Mouse (Mus musculus): ENCODE results near the gene Nek6. TPM values are rescaled to one million over a fixed set of nuclear protein-coding genes. Genes with fewer than 3 reads are reported as not detected.

Gene Nek6
- polyA plus RNA-seq, 1 experiment from 2014 or later, result 181 TPM

DNA sequence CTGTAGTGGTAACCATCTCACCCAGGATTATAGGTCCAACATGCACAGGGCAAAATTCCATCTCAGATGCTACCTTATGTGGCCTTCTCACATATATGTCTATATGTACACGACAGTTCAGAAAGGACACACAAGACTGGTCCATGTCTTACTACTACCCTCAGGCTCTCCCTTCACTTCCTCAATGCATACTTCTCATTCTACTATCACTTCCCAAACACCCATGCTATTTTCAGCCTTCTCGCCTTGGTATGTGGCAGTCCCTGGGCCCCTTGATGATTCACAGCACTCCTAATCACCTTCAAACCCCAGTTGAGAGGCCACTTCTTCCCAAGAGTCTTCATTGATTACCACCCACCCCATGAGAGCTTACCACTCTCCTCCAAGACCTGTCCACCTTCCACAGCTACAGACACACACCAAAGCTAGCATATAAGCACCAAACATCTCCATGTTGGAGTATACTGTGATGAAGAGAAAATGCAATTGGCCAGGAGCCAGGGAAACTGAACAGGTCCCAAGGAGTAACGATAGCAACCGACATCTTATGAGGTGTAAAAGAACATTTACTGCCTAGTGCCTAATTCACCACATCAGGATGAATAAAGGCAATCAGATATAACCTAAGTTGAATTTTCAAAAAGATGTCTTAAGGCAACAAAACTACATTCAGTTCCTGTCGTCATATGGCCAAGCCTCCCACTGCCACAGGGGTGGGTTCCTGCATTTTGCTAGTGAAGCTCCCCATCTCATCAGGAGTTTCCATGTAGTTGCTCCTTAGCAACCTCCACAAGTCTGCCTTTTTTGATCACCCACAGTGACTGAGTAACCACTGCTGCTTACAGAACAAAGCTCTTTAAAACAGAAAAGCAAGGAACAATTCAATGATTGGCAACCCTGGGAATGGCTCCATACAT lies 105.8 kb downstream of the Nek6 start:
- Histone ChIP-seq H3K36me3 (peaks cover 47% of the 10 kb centered on the region), H3K4me2 (replicated peaks) (no peak overlapping the region), H3K4me1 (no peaks in the 10 kb centered on the region), H3K9ac (no peak overlapping the region), H3K27me3 (no peaks in the 10 kb centered on the region), H3K9me3 (no peaks in the 10 kb centered on the region), H3K27ac (no peak overlapping the region), H3K4me3 (no peak overlapping the region)
- no peak for ATAC-seq (ENCODE audit: low FRiP score, low read depth)
- 79% methylated on average over 5 of the region's 5 CpGs for whole genome bisulfite sequencing

DNA sequence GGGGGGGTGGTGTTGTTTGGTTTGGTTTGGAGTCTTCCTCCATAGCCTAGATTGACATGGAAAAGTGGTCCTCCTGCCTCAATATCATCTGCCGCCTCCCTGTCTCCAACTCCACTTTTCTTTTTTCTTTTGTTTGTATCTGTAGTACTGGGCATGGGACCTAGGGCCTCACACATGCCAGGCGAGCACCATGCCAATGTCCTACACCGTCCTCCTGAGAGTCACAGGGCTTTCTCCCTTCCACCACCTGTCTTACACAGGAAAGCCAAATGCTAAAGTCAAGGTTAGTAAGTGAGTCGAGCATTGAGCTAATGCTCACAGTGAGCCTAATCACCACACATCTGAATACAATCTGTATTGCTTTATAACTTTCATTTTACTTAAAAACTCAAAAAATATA lies 108.3 kb downstream of the Nek6 start:
- 90% methylated on average over 4 of the region's 4 CpGs for WGBS

DNA sequence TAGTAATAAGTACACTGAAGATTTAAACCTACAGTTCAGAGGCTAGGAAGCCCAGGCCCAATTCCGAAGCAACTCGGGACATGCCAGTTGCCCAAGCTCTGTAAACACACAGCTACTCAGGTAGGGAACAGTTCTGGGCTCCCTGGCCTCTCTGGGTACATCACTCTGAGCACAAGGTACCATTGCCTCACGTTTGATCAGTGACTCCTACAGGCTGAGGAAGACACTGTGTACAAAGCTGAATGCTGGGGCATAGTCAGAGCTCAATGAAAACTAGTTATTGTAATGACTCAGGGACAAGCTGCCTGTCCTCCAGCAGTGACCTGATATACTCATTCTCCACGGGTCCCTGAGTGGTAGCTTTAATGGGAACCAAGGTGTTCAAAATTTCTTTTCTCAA lies 109.6 kb downstream of the Nek6 start:
- WGBS, result 87% methylated on average over 4 of the region's 4 CpGs
- peaks cover 50% of the 10 kb centered on the region for H3K36me3 ChIP-seq

More for the DNA sequence above, 108.3 kb downstream of the Nek6 start:
- H3K9me3 ChIP-seq, result no peaks in the 10 kb centered on the region
- H3K4me3 ChIP-seq, result no peak overlapping the region
- H3K4me2 ChIP-seq (replicated peaks), result no peak overlapping the region
- ATAC-seq (ENCODE audit: low FRiP score, low read depth), result no peak
- H3K36me3 ChIP-seq, result peaks cover 39% of the 10 kb centered on the region
- no peaks in the 10 kb centered on the region for H3K27me3 ChIP-seq
- H3K9ac ChIP-seq, result no peak overlapping the region
- no peak overlapping the region for H3K27ac ChIP-seq
- 0 out of 2 replicates have a peak, but pooled peaks cover 6% of the 10 kb centered on the region for H3K4me1 ChIP-seq

DNA sequence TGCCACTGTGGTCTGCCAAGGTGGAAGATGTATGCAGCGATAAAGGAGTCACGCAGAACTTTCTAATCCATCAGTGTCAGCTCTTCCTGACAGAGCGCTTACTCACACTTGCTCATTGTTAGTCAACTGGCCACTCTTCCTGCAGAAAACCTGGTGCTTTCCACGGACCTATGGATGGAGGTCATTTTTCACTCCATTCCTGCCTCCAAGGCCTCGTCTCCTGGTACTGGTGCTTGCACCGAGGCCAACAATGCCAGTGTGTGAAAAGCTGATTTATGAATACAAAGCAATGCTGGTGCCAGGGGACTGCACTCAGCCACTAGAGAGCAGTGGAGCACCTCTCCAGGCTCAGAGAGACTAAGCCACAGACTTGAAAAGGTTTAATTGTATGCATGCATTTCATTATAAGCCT lies 110.2 kb downstream of the Nek6 start:
- ATAC-seq (ENCODE audit: low FRiP score, low read depth), result no peak
- Histone ChIP-seq H3K27me3 (no peaks in the 10 kb centered on the region), H3K4me3 (no peak overlapping the region), H3K4me1 (0 out of 2 replicates have a peak, but pooled peaks cover 6% of the 10 kb centered on the region), H3K4me2 (replicated peaks) (no peak overlapping the region), H3K27ac (no peak overlapping the region), H3K9me3 (no peaks in the 10 kb centered on the region), H3K36me3 (peaks cover 56% of the 10 kb centered on the region), H3K9ac (no peak overlapping the region)
- WGBS, result 77% methylated on average over 6 of the region's 6 CpGs

More for the DNA sequence above, 109.6 kb downstream of the Nek6 start:
- Histone ChIP-seq H3K4me3 (no peak overlapping the region), H3K4me2 (replicated peaks) (no peak overlapping the region), H3K27ac (no peak overlapping the region), H3K9me3 (no peaks in the 10 kb centered on the region), H3K27me3 (no peaks in the 10 kb centered on the region), H3K4me1 (0 out of 2 replicates have a peak, but pooled peaks cover 6% of the 10 kb centered on the region), H3K9ac (no peak overlapping the region)
- no peak for ATAC-seq (ENCODE audit: low FRiP score, low read depth)

DNA sequence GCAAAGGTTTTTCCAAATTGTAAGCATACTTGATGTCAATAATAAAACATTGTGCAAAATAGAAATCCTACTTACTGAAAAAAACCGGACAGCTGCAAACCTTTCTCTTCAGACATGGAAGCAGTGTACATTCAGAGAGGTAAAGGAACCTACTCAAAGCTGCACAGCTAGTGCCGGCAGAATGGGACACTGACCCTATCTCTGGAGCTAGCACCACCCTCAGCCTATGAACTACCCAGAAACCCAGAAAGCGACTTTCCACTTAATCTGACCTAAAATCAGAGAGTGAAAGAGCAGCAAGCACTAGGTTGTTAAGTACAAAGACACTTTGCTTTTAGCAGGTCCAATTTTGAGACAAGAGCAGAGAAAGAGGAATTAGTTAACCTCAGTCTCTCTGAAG lies 112.0 kb downstream of the Nek6 start:
- ATAC-seq (ENCODE audit: low FRiP score, low read depth), result no peak
- H3K27ac ChIP-seq, result no peak overlapping the region
- peaks cover 54% of the 10 kb centered on the region for H3K36me3 ChIP-seq
- H3K4me1 ChIP-seq, result 0 out of 2 replicates have a peak, but pooled peaks cover 6% of the 10 kb centered on the region
- H3K9ac ChIP-seq, result no peak overlapping the region
- H3K4me3 ChIP-seq, result no peak overlapping the region
- H3K4me2 ChIP-seq (replicated peaks), result no peak overlapping the region
- H3K9me3 ChIP-seq, result no peaks in the 10 kb centered on the region
- H3K27me3 ChIP-seq, result no peaks in the 10 kb centered on the region
- 87% methylated on average over 3 of the region's 3 CpGs for WGBS

- 86% methylated on average over 8 of the region's 8 CpGs for WGBS
- Histone ChIP-seq H3K9ac (no peak overlapping the region), H3K36me3 (peaks cover 58% of the 10 kb centered on the region), H3K27me3 (no peaks in the 10 kb centered on the region), H3K9me3 (no peaks in the 10 kb centered on the region), H3K4me1 (0 out of 2 replicates have a peak, but pooled peaks cover 6% of the 10 kb centered on the region), H3K4me2 (replicated peaks) (no peak overlapping the region), H3K4me3 (no peak overlapping the region), H3K27ac (no peak overlapping the region)
- no peak for ATAC-seq (ENCODE audit: low FRiP score, low read depth)
These were observed 112.6 kb downstream of the Nek6 start for GRCm38 (mm10) chr2:38623821-38624590.

DNA sequence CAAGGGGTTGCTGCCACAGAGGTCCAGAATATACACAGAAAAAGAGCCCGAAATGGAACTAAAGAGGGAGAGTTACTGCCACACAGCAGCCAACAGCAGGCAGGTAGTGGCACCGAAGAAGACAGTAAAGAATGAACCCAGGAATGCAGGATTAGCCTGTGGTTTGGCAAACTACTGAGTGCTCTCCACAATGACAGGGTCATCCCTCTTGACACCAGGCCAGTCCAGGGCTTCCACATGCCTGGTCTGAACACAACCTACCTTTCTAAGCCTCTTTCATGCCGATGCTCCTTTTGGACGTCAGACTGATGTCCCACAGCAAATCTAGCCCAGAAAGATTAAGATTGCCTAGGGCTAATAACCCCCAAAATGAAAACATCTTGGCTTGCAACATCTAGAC lies 117.4 kb downstream of the Nek6 start:
- Histone ChIP-seq H3K36me3 (peaks cover 79% of the 10 kb centered on the region), H3K4me3 (no peak overlapping the region), H3K4me2 (replicated peaks) (no peak overlapping the region), H3K4me1 (0 out of 2 replicates have a peak, but pooled peaks cover 6% of the 10 kb centered on the region), H3K27ac (no peak overlapping the region), H3K9ac (no peak overlapping the region), H3K27me3 (no peaks in the 10 kb centered on the region), H3K9me3 (no peaks in the 10 kb centered on the region)
- 92% methylated on average over 4 of the region's 4 CpGs for WGBS
- ATAC-seq (ENCODE audit: low FRiP score, low read depth), result no peak

GRCm38 (mm10) chr2:38629451-38629850 lies 118.0 kb downstream of the Nek6 start:
- Histone ChIP-seq H3K4me2 (replicated peaks) (no peak overlapping the region), H3K27ac (no peak overlapping the region), H3K4me3 (no peak overlapping the region), H3K9me3 (no peaks in the 10 kb centered on the region), H3K27me3 (no peaks in the 10 kb centered on the region), H3K36me3 (peaks cover 85% of the 10 kb centered on the region), H3K9ac (no peak overlapping the region), H3K4me1 (0 out of 2 replicates have a peak, but pooled peaks cover under 1% of the 10 kb centered on the region)
- no peak for ATAC-seq (ENCODE audit: low FRiP score, low read depth)
- 89% methylated on average over 3 of the region's 3 CpGs for WGBS

DNA sequence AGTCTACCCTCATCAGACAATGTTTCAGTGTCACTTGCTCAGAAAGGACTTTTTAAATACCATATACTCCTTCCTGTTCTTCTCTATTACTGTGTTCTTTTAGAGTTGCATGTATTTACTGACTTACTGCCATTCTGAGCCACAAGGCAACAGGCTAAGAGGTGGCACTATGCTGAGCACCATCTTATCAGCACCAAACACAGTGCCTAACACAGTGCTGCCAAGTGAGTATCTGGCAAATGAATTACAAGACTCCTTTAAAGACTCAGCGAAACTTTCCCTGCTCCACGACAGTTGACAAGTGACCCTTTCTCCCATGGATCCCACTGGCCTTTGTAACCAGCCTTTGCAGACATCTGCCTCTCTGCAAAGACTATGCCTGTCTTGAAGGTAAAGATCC lies 119.1 kb downstream of the Nek6 start:
- Histone ChIP-seq H3K27me3 (no peaks in the 10 kb centered on the region), H3K36me3 (peaks cover 90% of the 10 kb centered on the region), H3K4me3 (no peak overlapping the region), H3K9ac (no peak overlapping the region), H3K9me3 (no peaks in the 10 kb centered on the region), H3K4me2 (replicated peaks) (no peak overlapping the region), H3K27ac (no peak overlapping the region), H3K4me1 (no peaks in the 10 kb centered on the region)
- ATAC-seq (ENCODE audit: low FRiP score, low read depth), result no peak
- 83% methylated on average over 2 of the region's 2 CpGs for WGBS

DNA sequence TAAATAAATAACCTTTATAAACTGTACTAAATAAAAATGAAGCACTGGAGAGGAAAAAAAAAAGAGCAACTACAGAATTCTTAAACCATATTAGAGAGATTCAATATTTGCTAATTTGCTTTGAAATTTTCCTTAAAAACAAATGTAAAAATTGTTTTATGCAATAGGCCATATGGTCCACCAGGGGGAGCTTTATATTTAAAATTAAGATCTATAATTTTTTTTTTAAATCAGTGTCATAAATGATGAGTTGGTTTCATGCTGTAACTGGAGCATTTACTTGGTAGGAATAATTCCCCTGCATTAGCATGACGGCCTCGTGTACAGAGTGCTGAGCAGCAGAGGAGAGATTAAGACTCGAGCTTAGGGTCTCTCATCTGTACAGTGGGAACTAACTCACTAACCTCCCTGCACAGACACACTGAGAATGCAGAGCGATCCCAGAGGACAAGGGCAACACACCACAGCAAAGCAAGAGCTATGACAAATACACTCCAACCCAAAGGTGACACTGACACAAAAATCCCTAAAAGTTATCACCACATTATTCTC lies 126.3 kb downstream of the Nek6 start:
- Histone ChIP-seq H3K4me3 (no peak overlapping the region), H3K27ac (no peak overlapping the region), H3K27me3 (no peaks in the 10 kb centered on the region), H3K4me1 (peaks cover 5% of the 10 kb centered on the region), H3K9ac (no peak overlapping the region), H3K9me3 (no peaks in the 10 kb centered on the region), H3K4me2 (replicated peaks) (no peak overlapping the region), H3K36me3 (peaks cover 79% of the 10 kb centered on the region)
- 84% methylated on average over 4 of the region's 4 CpGs for WGBS
- no peak for ATAC-seq (ENCODE audit: low FRiP score, low read depth)

GRCm38 (mm10) chr2:38641761-38642160 lies 130.3 kb downstream of the Nek6 start:
- Histone ChIP-seq H3K9ac (no peak overlapping the region), H3K4me2 (replicated peaks) (no peak overlapping the region), H3K4me3 (no peak overlapping the region), H3K27ac (no peak overlapping the region), H3K27me3 (no peaks in the 10 kb centered on the region), H3K9me3 (no peaks in the 10 kb centered on the region), H3K4me1 (peaks cover 12% of the 10 kb centered on the region), H3K36me3 (peaks cover 43% of the 10 kb centered on the region)
- WGBS, result 94% methylated on average over 1 of the region's 1 CpGs
- ATAC-seq (ENCODE audit: low FRiP score, low read depth), result no peak

Measured in limb, embryonic 13.5 days (tissue).